Mouse (Mus musculus): ENCODE measurements at regions not wholly inside any gene's neighbourhood (a gene's known extent, or its start where the extent isn't known, plus 50 kb on each side); places are given as distances from the start of the nearest gene placed in this dataset.

DNA sequence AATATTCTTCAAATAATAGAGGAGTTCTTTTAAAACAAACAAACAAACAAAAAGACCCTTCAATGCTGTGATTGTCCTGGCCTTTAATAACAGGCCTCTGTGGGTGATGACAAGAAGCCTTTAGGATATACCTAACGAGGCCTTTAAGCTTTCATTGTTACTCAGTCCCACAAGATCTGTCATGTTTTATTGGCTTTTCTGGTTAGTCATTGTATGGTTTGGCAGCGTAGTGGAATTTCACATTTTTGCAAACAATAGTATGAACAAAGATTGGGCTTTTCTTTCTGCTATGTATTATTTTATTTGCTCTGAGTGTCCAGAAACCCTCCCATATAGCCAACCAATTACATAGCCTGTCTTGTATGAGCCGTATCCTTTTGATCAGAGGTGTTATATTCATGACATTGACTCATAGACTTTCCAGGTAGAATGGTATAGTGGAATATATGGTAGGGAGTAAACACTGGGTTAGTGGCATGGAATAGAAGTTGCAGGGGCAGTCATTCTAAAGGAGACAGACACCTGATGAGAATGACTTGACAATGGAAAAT, 76.1 kb upstream of the Cerkl start:
- TF ChIP-seq MAFK (IDR thresholded peaks at IDR 0.05; ENCODE audit: insufficient read depth, low read depth, low read length) (no peak), ZC3H11A (IDR thresholded peaks at IDR 0.05; ENCODE audit: borderline replicate concordance, low read depth, low read length) (no peak), ZNF384 (IDR thresholded peaks at IDR 0.05; ENCODE audit: low read depth, low read length) (no peak)

All from ES-E14 (cell line).